In the genomic region with DNA sequence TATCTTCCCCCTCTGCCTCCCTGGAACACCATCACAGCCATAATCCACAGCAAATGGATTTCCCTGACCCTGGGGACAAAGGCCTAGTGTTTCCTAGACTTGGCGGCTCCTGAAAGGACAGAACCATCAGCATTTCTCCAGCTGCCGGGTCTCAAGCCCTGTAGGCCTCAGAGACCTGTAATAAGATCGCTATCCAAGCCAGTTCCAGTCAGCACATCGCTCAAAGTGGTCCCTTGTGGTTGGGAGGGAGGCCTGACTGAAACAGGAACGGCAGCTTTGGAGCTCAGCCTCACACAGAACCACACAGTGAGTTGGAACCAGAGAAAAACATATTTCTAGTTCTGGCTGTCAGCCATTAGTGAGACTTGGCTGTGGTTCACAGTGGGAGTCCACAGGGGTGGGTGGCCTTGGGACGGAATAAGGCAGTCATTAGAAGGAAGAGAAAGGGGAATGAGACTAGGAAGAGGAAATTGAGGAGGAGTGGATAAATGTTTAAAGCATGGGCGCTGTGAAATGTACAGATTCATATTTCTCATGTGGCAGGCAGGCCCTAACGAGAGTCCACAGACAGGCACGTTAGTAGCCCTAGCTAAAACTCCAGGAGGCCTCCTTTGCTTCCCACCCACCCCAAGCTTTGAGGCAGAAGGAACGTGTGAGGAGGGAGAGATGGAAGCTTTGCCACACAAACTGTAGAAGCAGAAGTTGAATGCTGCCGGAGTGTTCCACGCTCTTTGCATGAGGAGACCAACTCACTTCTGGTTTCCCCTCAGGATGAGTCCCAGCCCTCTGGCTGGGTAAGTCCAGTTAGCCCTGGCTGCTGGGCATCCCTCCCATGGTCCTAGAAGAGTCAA, we compare ENCODE assay signal across 8 mouse cellular contexts. TPM values are rescaled to one million over a fixed set of nuclear protein-coding genes. Genes with fewer than 3 reads are reported as not detected.
DNase-seq lines count a peak whose midpoint lies in the region; ATAC-seq and TF ChIP-seq lines count a peak whose summit lies in the region.

No protein-coding gene starts in this region.

- H3K4me1 ChIP-seq in lung, postnatal 0 days (ENCODE audit: insufficient read depth, low read depth, low read length), result no peaks in the 10 kb centered on the region

- no peak overlapping the region for H3K4me2 ChIP-seq in lung, postnatal 0 days (replicated peaks; ENCODE audit: low read depth, low read length)

- no peaks in the 10 kb centered on the region for H3K9me3 ChIP-seq in lung, postnatal 0 days (ENCODE audit: low read length)

- WGBS in lung, postnatal 0 days, result 36% methylated on average over 12 of the region's 12 CpGs

- peak; percentile 76 for ATAC-seq in lung, postnatal 0 days
- no peak for ATAC-seq in erythroid progenitor cell, adult 5-6 weeks (replicated peaks; ENCODE audit: low FRiP score, poor library complexity, severe bottlenecking)

- DNase-seq in retina, postnatal 1 day, result peak; percentile 60
- no peak for DNase-seq in retina, embryonic 14.5 days (ENCODE audit: low spot score)
- DNase-seq in forelimb bud, embryonic 11.5 days (ENCODE audit: low read depth, low spot score), result peak; percentile 77
- DNase-seq in heart, postnatal 36 days, result peak; percentile 60 to 69
- DNase-seq in kidney, postnatal 36 days, result peak; percentile 52 to 57
- DNase-seq in lung, postnatal 0 days (ENCODE audit: low spot score), result peak; percentile 73
- DNase-seq in skeletal muscle tissue, adult 2 months (ENCODE audit: low read depth, low spot score), result peak; percentile 85

- peak overlapping the region; percentile 54 for H3K27ac ChIP-seq in lung, postnatal 0 days (ENCODE audit: low read length)

- H3K4me3 ChIP-seq in lung, postnatal 0 days (ENCODE audit: low read depth, low read length), result no peak overlapping the region

- H3K9ac ChIP-seq in lung, postnatal 0 days (replicated peaks; ENCODE audit: low read depth), result no peak overlapping the region

- 0 out of 2 replicates have a peak, but pooled peaks have one; percentile 15 for TF ChIP-seq EP300 in lung, postnatal 0 days (IDR thresholded peaks at IDR 0.05)

- no peaks in the 10 kb centered on the region for H3K27me3 ChIP-seq in lung, postnatal 0 days (replicated peaks; ENCODE audit: insufficient read depth, low read length)

- 0 out of 2 replicates have a peak, but pooled peaks have one; percentile 24 for TF ChIP-seq CTCF in lung, postnatal 0 days (IDR thresholded peaks at IDR 0.05)

- intact Hi-C loops in heart, postnatal 36 days (cut with DNase I), result no loop called here

- H3K36me3 ChIP-seq in lung, postnatal 0 days (ENCODE audit: insufficient read depth, low read length), result no peaks in the 10 kb centered on the region

RNA-seq across cellular contexts. Expression of a gene that starts 43.7 kb away (rescaled TPM):
- 10 to 100 TPM; 32.2 to 45.7 TPM for total RNA-seq in heart, postnatal 36 days (2021)
- 53.6 and 56.3 TPM in 2 replicates for polyA plus RNA-seq in lung, postnatal 0 days (2015; fragmentation: Nextera tagmentation; extraction: Ambion mirVana)
- 16.3 and 26.7 TPM in 2 replicates for total RNA-seq in erythroid progenitor cell, adult 5-6 weeks (2015; ENCODE audit: low replicate concordance)
- 2.6 and 7.8 TPM in 2 replicates for total RNA-seq in erythroid progenitor cell, adult 5-6 weeks (2017; ENCODE audit: low replicate concordance)

RNA-seq across cellular contexts. Expression of a gene that starts 56.9 kb away (rescaled TPM):
- total RNA-seq in heart, postnatal 36 days (2021), result under 1 TPM in 1 of 2 experiments, not detected in 1; 0.08 TPM
- 0.04 and 0.08 TPM in 2 replicates for polyA plus RNA-seq in lung, postnatal 0 days (2015; fragmentation: Nextera tagmentation; extraction: Ambion mirVana)
- not detected in 2 replicates for total RNA-seq in erythroid progenitor cell, adult 5-6 weeks (2015; ENCODE audit: low replicate concordance)
- total RNA-seq in erythroid progenitor cell, adult 5-6 weeks (2017; ENCODE audit: low replicate concordance), result 0.08 TPM in 1 of 2 replicates, not detected in the other
